Mouse (Mus musculus) embryonic fibroblast, embryonic 13.5 days (primary cell): ENCODE results near the gene E130114P18Rik.

Experiments used
- CTCF ChIP-seq: IDR thresholded peaks from 2 replicates; pipeline ENCODE4 v1.5.1; 2011; ENCODE audit warnings: mild to moderate bottlenecking, control low read depth, low read length, moderate library complexity, borderline replicate concordance; ENCODE audit not compliant: insufficient read depth
- POLR2A ChIP-seq: IDR thresholded peaks from 2 replicates; pipeline ENCODE4 v1.6.1; 2011; ENCODE audit warnings: low read depth, mild to moderate bottlenecking, control low read depth, low read length, moderate library complexity

- no peak for TF ChIP-seq CTCF
- TF ChIP-seq POLR2A = no peak
Measured at GRCm38 (mm10) chr4:97816001-97816400, 38.1 kb upstream of the E130114P18Rik start.
